Mouse (Mus musculus): ENCODE results near the gene Kank2.

- TF ChIP-seq CTCF (IDR thresholded peaks at IDR 0.05; ENCODE audit: control insufficient read depth, insufficient read depth, low read length) (no peak), POLR2A (IDR thresholded peaks at IDR 0.05; ENCODE audit: borderline replicate concordance, control insufficient read depth, low read depth, low read length) (no peak)
Observed at GRCm38 (mm10) chr9:21798345-21799009, at the start of gene Kank2.
